Mouse (Mus musculus) heart, adult 9 months (tissue): ENCODE measurements around the gene Rps6kc1.

Experiments
- DNase-seq, 2 experiments: peaks; one replicate each; pipeline ENCODE4 v3.0.0; 2022; ENCODE audit warnings: low spot score in 2 of 2

Rps6kc1 gene

DNA sequence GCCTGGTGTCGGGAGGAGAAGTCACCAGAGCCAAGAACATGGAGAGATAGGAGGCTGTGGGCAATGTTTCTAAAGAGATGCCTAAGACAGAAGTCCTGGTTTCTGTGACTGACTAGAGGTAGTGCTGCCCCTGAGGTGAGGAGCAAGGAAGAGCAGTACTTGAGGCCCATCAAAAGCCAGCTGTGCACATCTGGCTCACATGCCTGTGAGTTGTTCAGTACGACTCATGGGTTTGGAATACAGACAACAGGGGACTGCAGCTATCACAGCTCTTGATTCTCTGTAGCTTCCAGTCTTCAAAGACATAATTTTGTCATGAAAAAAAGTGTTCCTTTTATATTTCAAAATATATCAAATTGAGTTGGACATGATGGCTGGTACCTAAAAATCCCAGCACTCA lies 10.5 kb downstream of the Rps6kc1 start:
- DNase-seq: no peak

DNA sequence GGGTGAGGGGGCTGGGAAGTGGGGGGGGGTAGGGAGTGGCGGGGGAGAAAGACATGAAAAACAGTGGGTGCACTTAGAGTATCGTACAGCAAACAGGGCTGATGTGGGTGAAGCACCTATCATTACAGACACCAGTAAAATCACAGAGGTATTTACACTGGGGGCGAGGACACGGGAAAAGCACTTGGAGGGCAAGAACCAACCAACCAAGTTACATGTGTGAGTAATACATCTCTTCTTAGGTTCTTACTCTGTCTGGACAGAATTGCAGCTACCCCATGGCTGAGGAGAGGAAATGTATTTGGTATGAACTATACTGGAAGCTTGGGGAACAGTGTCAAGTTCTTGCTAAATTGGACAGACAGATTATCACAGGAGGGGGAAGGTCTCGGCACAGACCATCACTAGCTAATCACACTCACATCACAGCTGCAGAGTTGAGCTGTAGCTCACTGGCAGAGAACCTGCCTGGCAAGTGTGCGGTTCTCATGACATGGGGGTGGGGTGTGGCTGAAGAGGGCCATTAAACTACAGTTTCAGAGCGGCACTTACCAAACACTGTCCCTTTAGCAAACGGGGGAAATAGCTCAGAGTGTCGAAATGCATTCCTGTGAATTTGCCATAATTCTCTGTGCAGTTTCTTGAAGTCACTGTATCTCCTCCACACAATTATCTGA lies 12.5 kb downstream of the Rps6kc1 start:
- DNase-seq: no peak

DNA sequence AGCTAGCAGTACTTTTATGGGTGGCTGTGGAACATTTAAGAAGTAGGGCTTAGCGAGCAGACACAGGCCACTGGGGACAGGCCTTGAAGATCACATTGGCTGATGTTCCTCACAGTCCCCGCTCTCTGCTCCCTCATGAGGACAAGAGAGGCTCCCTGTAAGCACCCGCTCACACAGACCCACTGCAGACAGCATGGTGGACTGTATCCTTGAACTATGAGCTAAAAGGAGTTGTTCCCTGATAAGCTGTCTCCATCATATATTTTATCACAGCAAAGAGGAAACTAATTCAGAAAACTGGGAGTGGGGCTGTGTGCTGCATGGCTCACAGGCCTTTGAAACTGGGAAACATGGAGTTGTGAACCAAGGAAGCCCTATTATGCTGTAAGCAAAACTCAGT lies 13.4 kb downstream of the Rps6kc1 start:
- no peak for DNase-seq

DNA sequence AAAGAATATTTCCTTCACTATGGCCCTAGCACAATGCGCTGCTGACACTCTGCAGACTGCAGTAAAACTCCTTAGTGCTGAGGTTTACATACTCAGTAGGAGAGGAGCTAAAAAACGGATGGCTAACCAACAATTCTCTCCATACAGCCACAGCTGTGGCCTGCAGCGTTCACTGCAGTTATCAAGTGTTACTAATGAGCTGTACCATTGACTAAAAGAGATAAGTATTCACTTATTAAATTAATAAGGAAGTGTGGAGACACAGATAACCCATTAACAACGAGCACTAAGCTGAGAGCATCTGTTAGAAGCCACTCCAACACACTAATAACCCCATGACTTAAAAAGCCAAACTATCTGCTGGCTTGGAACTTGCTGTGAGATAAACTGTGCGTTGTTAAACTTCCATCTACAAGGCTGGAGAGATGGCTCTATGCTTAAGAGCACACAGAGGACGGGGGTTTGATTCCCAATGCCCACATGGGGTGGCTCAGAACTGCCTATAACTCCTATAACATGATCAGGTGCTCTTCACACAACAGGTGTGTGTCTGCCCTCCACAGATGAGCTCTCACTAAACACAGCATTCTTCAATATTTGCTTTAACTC lies 17.9 kb downstream of the Rps6kc1 start:
- DNase-seq: no peak

DNA sequence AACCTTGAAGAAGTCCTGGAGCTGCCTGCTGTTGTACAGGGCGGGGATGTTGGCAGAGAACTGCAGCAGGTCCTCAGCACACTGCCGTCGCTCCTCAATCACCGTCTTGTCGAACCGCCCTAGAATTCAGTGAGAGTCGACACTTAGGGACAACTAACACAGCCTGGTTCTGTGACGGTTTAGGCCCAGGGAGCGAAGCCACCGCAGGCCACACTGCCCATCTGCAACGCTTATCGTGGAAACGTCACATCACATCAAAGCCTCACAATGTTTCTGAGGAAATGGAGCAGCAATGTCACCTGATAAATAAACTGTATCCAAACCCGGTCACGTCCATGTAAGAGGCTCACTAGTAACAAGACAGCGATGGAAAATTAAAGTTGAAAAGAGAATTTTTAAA lies 22.9 kb downstream of the Rps6kc1 start:
- no peak for DNase-seq

DNA sequence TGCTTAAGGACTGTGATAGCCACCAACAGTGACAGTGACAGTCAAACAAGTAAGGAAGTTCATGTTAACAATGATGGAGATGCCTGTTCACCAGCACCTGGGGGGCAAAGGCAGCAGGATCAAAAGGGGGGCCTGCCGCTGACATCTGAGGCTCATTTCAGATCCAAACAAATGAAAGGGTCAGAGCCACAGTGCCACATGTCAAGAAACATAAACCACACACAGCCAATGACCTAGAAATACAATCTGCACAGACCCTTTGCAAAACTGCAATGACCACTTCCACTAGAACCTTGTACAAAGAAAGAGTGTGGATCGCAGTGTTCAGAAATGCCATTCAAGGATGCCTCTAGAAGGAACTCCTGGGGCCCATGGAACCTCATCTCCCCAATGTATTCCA lies 23.5 kb downstream of the Rps6kc1 start:
- no peak for DNase-seq

DNA sequence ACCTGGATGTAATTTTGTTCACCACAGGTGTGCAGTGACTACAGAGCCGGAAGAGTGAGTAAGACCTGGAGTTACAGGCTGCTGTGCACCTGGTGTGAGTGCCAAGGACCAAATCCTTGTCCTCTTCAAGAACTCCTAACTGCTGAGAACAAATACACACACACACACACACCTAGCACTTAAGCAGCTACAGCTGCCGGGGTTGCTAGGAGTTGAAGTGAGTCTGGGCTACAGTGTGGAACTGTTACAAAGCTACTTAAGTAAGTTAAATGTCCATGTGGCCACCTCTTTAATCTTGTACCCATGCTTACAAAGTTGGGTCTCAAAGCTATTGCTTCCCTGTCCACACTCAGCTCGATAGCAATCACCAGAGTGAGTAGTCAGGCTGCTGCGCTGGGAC lies 25.6 kb downstream of the Rps6kc1 start:
- no peak for DNase-seq

DNA sequence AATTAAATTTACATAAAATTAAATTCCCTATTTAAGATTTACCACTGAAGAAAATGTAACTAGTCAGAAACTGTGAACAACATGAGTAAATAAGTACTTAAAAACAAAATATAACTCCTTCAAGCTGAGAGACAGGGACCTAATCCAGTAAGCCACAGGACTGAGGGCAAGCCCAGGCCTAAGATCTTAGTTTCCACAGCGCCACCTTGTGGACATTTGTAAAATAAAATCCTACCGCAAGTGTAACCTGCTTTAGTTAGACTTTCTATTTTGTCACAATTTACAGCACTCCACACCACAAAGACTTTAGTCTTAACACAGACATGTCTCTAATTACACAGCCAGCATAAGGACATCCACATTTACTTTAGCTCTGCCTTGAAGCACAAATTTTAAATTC lies 30.1 kb downstream of the Rps6kc1 start:
- DNase-seq: peak in 1 of 2 experiments; percentile 30

DNA sequence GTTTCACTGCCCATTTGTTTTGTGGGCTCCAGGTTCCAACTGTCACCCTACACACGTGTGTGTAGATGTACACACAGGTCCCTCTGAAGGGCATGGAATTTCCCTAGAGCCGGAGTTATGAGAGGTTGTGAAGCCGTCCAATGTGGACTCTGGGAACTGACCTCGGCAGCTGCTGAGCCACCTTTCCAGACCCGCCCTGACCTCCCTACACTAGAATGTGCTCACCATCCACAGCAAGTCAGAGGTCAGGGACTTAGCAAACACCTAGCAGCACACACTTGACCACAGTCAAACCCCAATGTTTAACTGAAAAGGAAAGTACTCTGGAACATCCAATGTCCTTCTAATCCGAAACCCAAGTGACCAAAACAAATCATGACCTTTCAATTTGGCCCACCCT lies 30.9 kb downstream of the Rps6kc1 start:
- no peak for DNase-seq

DNA sequence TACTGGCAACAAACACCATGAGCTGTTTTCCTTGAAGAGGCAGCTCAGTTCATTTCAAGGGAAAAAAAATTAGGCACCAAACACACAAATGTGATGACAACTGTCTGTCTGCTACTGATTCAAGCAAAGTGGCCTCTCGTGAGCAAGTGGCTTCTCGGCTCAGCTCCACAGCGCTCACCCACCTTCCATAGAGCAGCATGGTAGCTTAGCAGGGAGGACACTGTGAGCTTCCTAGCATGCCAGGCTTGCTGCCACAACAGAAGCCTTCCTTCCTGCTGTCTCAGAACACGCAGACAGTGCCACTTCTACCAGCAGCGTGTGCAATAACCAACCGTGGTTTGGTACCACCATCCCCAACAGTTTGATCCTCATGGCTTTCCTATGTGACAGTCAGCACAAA lies 35.8 kb downstream of the Rps6kc1 start:
- DNase-seq: no peak

DNA sequence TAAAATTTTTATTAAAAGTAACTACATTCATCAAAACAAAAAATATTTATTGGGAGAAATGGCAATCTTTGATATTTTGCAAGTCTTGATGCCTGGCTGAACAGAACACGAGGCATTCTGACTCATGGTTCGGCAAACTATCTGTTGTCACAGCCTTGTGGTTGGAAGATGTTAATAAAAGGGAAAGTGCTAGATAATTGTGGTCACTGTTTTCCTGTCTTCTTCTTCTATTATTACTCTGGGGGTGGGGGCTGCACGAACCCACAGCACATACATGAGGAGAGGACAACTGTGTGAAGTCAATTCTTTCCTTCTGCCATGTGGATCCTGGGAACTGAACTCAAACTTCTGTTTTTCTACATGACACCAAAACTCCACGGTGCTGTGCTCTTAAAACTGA lies 36.5 kb downstream of the Rps6kc1 start:
- DNase-seq: no peak

DNA sequence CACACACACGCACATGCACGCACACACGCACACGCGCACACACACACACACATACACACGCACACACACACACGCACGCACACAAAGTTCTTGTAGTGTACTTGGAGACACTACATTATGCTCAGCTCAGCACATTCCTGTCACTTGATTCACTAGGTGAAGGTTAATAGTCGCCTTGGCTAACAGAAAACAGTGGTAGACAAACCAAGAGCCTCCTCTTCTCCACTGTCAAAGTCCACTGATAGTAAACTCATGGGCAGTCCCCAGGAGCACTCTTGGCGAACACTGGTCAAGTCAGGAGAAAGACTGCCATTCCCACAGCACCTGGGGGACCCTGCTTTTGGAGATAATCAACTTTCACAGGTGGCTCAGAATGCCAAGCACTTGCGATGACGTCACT lies 40.5 kb downstream of the Rps6kc1 start:
- no peak for DNase-seq

DNA sequence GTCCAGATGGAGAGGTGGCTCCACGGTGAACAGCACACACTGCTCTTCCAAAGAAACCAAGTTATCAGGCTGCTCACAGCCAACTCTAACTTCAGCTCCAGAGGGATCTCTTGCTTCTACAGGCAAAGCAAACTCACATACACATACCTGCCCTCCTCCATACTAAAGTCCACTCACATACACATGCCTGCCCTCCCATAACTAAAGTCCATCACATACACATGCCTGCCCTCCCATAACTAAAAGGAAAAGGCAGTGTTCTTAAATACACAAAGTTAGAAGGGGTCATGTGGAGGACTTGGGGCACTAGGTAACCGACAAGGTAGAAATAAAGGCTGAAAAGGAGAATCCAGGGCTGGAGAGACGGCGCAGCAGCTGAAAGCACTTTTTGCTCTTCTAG lies 41.6 kb downstream of the Rps6kc1 start:
- DNase-seq: no peak

DNA sequence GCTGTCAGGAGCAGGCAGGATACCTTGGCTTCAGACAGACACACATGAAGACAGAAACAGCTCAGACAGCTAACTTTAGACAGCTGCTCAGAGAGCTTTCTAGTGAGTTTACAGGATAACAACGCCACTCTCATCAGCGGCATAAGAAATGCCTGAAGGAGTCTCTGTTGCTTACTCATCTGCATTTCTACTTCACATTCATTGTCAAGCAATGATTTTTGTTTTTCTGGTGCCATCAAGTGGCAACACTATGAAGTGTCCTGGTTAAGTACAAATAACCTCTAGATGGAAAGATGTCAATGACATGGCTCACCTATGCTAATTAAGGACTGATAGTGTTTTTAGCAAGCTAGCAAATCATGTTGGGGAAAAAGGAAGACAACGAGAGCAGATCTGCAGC lies 42.8 kb downstream of the Rps6kc1 start:
- no peak for DNase-seq

DNA sequence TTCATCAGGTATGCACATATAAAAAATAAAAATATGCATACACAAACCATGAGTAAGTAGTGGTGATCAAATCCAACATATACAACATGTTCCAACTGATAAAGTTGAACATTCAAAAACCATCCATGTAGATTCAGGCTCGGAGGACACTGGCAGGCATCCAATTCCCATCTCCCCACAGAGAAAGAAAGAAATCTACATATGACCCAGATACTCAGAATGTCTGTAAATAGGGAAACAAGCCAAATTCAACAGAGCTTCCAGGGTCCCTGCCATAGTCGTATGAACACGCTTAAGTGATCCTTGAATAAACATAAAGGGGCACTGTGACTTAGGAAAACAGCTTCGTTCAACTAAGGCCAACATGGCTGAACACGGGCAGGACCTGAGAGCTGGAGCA lies 49.9 kb downstream of the Rps6kc1 start:
- DNase-seq: no peak

DNA sequence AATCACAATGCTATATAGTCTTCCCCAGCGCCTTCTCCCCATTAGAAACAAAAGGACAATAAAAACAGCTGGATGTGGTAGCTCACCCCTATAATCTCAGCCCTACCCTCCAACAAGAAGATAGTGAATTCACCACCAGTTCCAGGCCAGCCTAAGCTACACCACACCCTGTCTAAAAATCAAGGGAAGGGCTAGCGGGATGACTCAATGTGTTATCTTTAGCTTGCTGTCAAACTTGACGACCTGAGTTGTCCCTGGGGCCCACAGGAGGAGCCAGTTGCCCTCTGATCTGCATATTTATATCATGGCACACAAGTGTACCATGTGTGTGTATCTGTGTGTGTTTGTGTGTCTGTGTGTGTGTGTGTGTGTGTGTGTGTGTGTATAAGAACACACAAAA lies 57.1 kb downstream of the Rps6kc1 start:
- no peak for DNase-seq

DNA sequence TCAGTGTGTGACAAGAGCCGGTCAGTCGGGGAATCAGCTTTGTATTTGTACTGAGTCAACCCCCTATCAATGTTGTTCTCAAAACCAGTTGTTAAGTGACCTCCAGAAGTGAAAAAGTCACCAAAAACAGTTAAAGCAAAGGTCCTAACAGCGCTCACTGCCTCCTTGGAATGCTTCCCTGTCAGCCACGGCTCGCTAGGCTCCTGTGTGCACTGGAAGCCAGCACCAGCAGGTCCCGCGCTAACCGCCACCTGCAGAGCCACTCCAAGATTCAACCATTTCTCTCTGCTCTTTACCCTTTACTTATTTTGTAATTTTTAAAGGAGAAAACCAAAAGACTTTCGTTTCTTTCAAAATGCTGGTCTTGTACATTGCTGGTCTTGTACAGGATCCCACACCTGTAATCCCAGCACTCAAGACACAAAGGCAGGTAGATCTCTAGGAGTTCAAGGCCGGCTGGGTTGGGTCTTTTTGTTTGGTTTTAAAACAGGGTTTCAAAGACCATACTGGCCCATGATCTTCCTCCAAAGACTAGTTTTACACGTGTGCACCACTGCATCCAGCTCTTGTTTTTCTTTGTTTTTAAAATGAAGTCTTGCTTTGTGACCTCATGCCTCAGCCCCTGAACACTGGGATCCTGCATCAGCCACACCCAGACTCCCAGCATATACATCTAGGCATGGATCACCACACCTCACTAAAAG lies 62.3 kb downstream of the Rps6kc1 start:
- DNase-seq: no peak

DNA sequence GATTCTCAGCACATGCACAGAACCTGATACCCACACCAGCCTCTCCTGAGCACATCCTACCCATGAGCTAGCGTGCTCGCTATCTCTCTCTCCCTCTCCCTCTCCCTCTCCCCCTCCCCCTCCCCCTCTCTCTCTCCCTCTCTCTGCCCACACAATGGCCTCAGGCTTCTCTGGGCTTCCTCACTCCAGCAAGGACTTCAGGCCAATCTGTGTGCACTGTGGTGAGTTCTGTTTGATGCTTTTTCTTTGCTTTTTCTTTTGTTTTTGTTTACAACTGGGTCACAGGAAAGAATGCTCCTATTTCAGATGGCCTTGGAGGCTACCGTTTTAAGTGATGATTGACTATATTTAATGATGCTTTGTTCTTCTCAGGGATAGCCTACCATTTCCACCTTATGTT lies 62.9 kb downstream of the Rps6kc1 start:
- DNase-seq: no peak

DNA sequence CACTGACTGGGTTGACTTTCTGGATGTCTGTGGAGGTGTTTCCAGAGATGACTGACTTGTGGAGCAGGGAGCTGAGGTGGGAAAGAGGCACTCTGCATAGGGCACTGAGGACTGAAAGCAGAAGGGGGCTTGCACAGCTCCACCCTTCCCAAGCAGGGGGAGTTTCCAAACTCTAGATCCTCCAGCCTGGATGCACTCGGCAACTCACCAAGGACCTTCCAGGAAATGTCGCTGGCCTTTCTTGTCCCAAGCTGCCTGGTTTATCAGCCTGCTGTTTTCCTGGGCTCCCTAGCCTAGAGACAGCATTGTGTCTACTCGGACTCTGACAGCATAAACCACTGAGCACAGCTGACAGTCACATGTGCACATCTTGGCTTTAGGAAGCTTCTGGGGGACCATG lies 64.6 kb downstream of the Rps6kc1 start:
- DNase-seq: peak; percentile 7 to 13

DNA sequence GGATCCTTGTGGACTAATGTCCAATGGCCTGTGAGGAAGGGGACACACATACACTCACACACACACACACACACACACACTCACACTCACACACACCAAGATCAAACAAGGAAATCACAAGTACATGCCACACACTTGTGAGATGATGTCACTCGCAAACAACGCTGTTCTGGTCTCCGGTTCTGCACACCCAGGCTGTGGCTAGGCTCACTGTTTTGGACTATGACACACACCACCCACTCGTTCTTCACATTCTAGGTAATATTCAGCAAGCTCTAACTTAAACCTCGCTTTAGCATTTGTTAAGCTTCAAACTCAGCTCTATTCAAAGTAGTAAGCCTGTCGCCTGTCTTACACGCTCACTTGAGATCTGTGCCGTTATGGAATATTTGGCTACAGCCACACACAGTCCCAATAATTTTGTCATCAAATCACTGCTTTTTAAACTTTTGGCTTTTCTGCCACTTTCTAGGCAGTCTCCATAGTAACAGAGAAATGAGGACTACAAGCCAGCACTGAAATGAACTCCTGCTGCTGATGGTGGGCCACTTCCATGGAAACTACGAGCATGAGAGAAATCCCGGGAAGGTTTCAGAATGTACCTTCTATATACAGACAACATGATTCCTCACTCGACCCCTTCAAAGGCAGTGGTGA lies 65.4 kb downstream of the Rps6kc1 start:
- DNase-seq: no peak

DNA sequence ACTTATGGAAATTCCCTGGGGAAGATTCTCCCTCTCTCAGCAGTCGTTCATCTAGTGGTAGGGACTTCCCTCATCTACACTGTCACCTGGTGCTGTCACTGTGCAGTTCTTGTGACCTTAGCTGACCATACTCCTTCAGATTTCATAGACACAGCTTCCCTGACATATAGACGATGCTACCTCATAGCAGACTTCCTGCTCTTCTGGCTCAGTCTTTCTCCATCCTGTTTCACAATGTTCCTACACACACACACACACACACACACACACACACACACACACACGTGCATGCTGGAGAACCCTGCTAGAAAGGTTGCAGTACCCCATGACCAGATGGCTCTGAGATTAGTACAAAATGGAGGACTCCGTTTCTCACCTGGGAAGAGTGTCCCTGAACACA lies 66.2 kb downstream of the Rps6kc1 start:
- no peak for DNase-seq

DNA sequence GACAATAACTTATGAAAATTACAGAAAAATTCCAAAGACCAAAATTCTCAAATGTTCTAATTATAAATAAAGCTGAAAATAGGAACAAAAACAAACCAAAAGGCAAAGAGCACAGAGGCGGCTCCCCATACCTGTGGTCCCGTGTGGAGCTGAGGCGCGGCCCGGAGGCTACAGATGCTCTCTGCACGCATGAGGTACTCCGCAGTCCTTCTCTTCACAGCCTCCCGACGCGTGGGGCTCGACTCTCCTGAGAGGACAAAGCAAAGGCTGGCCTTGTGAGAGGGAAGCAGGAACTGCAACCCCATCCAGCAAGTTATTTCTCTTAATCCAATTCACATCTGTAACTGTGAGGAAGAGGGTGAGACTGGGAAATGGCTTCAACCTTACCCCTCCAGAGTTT lies 67.2 kb downstream of the Rps6kc1 start:
- DNase-seq: no peak

DNA sequence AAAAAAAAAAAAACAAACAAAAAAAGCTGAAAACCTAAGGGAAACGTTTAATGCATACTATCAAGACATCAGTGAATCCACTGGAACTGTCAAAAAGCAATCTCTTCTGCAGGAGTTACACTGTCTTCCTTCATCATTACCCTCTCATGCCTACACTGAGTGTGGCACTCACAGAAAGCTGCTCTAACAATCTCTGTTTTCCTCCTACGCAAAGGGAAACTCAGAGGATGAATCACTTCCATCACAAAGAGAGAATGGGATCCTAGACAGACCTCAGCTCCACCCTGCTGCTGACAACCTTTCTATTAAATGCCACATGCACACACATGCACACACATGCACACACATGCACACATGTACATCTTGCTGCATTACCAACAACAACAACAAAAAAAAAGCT lies 75.5 kb downstream of the Rps6kc1 start:
- DNase-seq: no peak
